Mouse (Mus musculus): ENCODE results near the gene Cwc22. TPM values are rescaled to one million over a fixed set of nuclear protein-coding genes. Genes with fewer than 3 reads are reported as not detected.

Gene Cwc22
- total RNA-seq, 1 experiment from 2014 or later = 27.9 TPM

- no peak for DNase-seq
These were observed 24.4 kb upstream of the Cwc22 start for GRCm38 (mm10) chr2:77970556-77970955.

GRCm38 (mm10) chr2:77969956-77970355 lies 23.8 kb upstream of the Cwc22 start:
- DNase-seq = no peak

DNA sequence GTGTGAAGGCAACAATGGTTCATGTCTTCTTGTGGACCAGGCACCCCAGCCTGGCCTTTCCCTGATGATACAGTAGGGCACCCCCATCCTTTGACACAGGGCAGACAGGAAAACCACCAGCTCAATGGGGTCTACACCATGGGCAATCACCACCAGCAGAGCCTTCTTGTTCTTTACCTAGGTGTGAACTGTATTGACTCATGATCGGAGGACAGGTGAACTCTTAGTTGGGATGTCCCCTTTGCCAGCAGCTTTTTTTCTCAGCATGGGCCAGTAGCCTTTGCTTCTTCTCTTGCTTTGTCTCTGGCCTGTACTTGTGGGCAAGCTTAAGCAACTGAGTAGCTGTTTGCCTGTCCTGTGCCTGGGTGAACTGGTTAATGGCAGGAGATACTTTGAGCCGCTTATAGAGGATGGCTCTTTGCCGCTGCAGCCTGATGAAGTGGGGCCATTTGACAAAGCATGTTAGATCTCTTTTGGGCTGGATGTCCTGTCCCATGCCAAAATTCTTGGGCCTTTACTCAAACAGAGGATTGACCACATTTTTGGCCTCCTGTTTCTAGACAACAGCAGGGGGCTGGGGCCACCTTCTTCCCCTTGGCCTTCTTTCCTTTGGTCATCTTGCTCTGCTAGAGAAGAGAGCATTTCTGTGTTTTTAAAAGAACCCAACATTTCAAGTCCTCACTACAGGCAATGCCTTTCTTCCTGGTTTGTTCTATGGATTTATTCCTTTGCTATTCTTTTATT lies 16.4 kb upstream of the Cwc22 start:
- no peak for DNase-seq

DNA sequence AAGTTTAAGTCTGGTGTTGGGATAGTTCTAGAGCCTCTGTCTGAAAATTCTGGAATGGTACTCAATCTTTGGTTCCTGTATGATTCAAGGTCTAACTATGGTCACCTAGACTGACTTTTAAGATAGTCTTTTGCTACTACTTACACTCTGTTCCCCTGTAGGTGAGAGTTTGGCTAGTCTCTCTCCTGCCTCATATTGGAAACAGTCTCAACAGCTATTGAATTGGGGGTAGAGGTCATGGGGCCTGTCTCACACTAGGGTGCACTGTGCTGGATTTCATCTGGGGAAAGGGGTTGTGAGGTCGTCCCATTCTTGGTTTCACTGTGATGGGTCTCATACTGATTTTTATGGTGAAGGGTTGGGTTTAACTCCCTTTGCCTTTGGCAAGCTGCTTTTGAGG lies 15.1 kb upstream of the Cwc22 start:
- no peak for DNase-seq

GRCm38 (mm10) chr2:77960711-77961110 lies 14.5 kb upstream of the Cwc22 start:
- no peak for DNase-seq

DNA sequence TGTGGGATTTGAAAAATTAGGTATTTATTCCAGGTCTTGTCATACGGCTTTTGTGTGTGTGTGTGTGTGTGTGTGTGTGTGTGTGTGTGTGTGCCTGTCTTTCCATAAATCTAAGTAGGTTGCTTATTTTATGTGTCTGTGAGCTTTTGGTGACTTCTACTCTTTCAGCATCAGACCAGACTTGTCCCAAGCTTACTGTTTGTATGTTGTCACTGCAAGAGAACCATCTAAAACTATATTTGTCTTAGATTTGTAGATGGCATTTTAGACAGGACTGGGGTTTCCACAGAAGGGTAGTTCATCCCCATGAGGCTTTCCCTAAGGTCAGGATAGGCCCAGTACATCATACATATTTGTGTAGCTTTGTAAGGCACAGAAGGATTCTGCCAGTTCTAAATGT lies 13.2 kb upstream of the Cwc22 start:
- DNase-seq = no peak

DNA sequence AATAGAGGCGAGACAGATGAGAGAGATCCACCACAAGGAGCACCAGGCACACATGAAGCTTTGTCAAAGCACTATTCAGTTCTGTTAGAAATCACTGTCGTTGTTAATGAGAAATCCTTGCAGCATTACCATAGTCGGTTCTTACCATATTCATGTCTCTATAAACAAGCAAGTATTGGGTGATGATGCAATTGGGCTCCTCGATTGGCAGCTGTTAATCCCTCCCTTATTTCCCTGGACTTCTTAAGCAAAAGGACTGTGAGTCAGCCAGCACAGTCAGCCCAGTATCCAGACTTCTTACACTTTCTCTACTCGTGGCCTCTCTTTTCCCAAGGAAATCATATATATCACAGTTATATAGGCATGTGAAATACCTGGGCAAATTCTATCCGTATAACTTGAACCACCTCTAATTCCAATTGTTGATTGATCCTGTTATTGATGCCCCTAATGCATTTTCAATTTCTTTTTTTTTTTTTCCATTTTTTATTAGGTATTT lies 5.3 kb upstream of the Cwc22 start:
- DNase-seq = no peak

- DNase-seq = no peak
These were observed 3.9 kb upstream of the Cwc22 start for GRCm38 (mm10) chr2:77950111-77950510.

GRCm38 (mm10) chr2:77949521-77949920 lies 3.3 kb upstream of the Cwc22 start:
- DNase-seq = no peak

GRCm38 (mm10) chr2:77948921-77949320 lies 2.7 kb upstream of the Cwc22 start:
- no peak for DNase-seq

- DNase-seq = no peak
These were observed 2.0 kb upstream of the Cwc22 start for GRCm38 (mm10) chr2:77948126-77948525.

GRCm38 (mm10) chr2:77947161-77947870 lies 1.1 kb upstream of the Cwc22 start:
- no peak for DNase-seq

- DNase-seq = no peak
These were observed 1.1 kb downstream of the Cwc22 start for GRCm38 (mm10) chr2:77944860-77945595.

DNA sequence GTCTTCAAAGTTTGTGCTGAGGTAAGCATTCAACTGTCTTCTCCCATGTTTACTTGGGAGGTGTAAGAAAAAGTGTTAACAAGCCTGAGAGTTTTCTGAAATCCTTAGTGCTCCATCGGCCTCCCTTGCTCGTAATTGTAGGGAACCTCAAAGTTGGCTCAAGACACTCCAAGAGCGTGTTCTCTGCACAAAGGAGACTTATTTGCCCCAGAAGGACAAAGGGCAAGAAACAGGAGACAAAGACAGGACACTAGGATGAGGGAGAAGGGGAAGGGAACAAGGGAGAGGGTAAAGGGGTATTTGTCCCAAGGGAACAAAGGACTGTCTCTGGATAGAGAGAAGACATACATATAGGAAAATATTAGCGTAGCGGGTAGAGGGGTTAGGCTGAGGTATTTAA lies 1.9 kb downstream of the Cwc22 start:
- no peak for DNase-seq

- no peak for DNase-seq
These were observed 4.2 kb downstream of the Cwc22 start for GRCm38 (mm10) chr2:77941944-77942343.

GRCm38 (mm10) chr2:77938317-77938716 lies 7.9 kb downstream of the Cwc22 start:
- DNase-seq = no peak

GRCm38 (mm10) chr2:77937818-77938217 lies 8.4 kb downstream of the Cwc22 start:
- no peak for DNase-seq

- no peak for DNase-seq
These were observed 12.0 kb downstream of the Cwc22 start for GRCm38 (mm10) chr2:77934138-77934537.

DNA sequence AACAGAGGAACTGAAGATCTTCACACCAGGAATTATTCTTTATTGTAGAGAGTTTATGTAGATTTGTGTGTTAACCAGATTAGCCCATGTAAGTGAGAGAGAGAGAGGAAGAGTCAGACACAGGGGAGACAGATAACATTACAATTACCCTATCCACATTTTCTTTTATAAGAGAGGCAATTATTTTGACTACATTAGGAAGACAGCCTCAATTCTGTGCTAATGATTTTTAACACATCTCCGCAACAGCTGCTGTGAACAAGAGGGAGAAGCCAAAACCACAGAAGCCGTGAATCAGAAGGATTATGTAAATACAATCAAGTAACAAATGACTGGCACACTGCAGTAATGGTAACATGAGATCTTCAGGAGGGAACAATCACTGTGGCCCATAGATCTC lies 12.5 kb downstream of the Cwc22 start:
- DNase-seq = no peak

- no peak for DNase-seq
These were observed 14.2 kb downstream of the Cwc22 start for GRCm38 (mm10) chr2:77931958-77932357.

GRCm38 (mm10) chr2:77928352-77928751 lies 17.8 kb downstream of the Cwc22 start:
- no peak for DNase-seq

DNA sequence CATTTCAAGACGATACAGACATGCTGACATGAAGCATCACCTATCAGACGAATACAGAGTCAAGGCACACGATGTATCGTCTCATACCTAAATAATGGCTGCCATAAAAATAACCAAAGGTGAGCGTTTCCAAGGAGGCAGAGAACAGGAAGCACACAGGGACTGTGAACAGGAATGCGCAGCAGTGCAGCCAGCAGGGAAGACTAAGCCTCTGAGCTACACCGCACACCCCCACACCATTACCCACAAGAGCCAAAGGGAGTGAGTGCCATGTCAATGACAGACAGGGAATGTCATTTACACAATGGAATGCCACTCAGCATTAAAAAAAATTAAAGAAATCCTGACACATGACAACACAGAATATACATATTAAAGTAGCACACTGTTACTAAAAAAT lies 19.7 kb downstream of the Cwc22 start:
- no peak for DNase-seq

DNA sequence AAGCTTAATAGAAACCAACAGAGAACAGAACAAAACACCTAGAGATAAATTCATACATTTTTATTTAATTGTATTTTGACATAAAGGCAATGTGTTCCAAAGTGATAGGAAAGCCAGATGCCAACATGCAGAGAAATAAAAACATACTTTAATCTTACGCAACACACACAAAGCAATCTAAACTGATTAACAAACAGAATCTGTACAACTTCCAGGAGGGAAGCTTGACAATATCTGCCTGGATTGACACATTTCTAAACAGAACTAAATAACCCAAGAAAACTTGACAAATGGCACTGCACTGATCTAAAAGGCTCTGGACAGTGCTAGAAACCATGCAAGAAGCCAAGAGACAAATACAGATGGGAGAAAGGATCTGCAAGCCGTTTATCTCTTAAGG lies 20.2 kb downstream of the Cwc22 start:
- DNase-seq = no peak
